Mouse (Mus musculus) ES-E14 (cell line): ENCODE measurements around the gene Sh3kbp1.

Source experiments
- CHD2 ChIP-seq: IDR thresholded peaks from 2 replicates; pipeline ENCODE4 v1.6.1; 2014; ENCODE audit warnings: mild to moderate bottlenecking, low read depth, low read length, inconsistent platforms
- ZNF384 ChIP-seq: IDR thresholded peaks from 2 replicates; pipeline ENCODE4 v1.6.1; 2012; ENCODE audit warnings: low read depth, low read length, inconsistent platforms

- TF ChIP-seq CHD2: no peak
- TF ChIP-seq ZNF384: no peak
Measured at GRCm38 (mm10) chrX:159711070-159712029, 84.3 kb downstream of the Sh3kbp1 start.
